Mouse (Mus musculus) heart, adult 2 months (tissue): ENCODE results near the gene Clec12a. TPM values are rescaled to one million over a fixed set of nuclear protein-coding genes. Genes with fewer than 3 reads are reported as not detected.
A peak's percentile ranks its signal among the peaks of the same experiment; 100 is the strongest.

Experiments
- DNase-seq, 2 experiments: peaks; one replicate each; pipeline ENCODE4 v3.0.0; 2021
- H3K27ac ChIP-seq: fragments of 200-600 bp; 2 replicates; pipeline ENCODE4 v1.8.1; 2022
- H3K27me3 ChIP-seq: fragments of 200-500 bp; 2 replicates; pipeline ENCODE4 v1.6.1; 2012; ENCODE audit warnings: mild to moderate bottlenecking, low read length, inconsistent platforms, mixed read lengths; ENCODE audit not compliant: control insufficient read depth, insufficient read depth
- H3K36me3 ChIP-seq: fragments of 200-500 bp; 2 replicates; pipeline ENCODE4 v1.6.1; 2012; ENCODE audit warnings: low read length, inconsistent platforms; ENCODE audit not compliant: control insufficient read depth, insufficient read depth
- H3K4me1 ChIP-seq: fragments of 200-500 bp; 2 replicates; pipeline ENCODE4 v1.6.1; 2011; ENCODE audit warnings: low read length; ENCODE audit not compliant: control insufficient read depth, insufficient read depth
- H3K4me3 ChIP-seq: fragments of 200-600 bp; 2 replicates; pipeline ENCODE4 v1.8.1; 2022
- H3K79me2 ChIP-seq: fragments of 200-500 bp; replicated peaks from 2 replicates; pipeline ENCODE4 v1.6.1; 2012; ENCODE audit warnings: mild to moderate bottlenecking, inconsistent platforms, low read length, moderate library complexity, mixed read lengths; ENCODE audit not compliant: control insufficient read depth, insufficient read depth
- H3K9ac ChIP-seq: fragments of 200-500 bp; 2 replicates; pipeline ENCODE4 v1.6.1; 2012; ENCODE audit warnings: low read depth, mild to moderate bottlenecking, control low read depth, inconsistent platforms, low read length, mixed read lengths
- CTCF ChIP-seq: fragments of 200-600 bp; IDR thresholded peaks from 2 replicates; pipeline ENCODE4 v1.8.1; 2022; ENCODE audit warnings: antibody characterized with exemption, mild to moderate bottlenecking, moderate library complexity
- EP300 ChIP-seq: fragments of 200-500 bp; IDR thresholded peaks from 2 replicates; pipeline ENCODE4 v1.6.1; 2011; ENCODE audit warnings: low read depth, low read length, control low read depth; ENCODE audit not compliant: insufficient read depth
- POLR2A ChIP-seq: fragments of 200-500 bp; IDR thresholded peaks from 2 replicates; pipeline ENCODE4 v1.6.1; 2011; ENCODE audit warnings: mild to moderate bottlenecking, low read depth, low read length, control low read depth; ENCODE audit not compliant: insufficient read depth
- WGBS: fragments of 180-500 bp; shearing (Covaris S2); methylation state at CpG from one replicate; pipeline ENCODE4 v1.1.7; 2018; 5-methylcytosine and 5-hydroxymethylcytosine counted together
- intact Hi-C: fragments of 180-260 bp; cut with DNase I; formaldehyde crosslinking; loops from one replicate; pipeline ENCODE4 v1.15.1; 2025
- polyA plus RNA-seq: library from polyadenylated mRNA; depleted of rRNA; stranded (reverse); fragments of >200 nt; gene quantifications from 2 replicates; pipeline ENCODE4 v1.2.3, GENCODE M21; 2012
- total RNA-seq, 2 experiments: library from RNA; stranded (reverse); gene quantifications; 2 replicates each; pipeline ENCODE4 v1.2.3; 2021

Gene Clec12a
- total and polyA plus RNA-seq, 3 experiments: 0.63 to 0.80 (median 0.73) TPM

GRCm38 (mm10) chr6:129344408-129344807, 1.9 kb downstream of the Clec12a start:
- DNase-seq: no peak
- WGBS: 67% methylated on average over 3 of the region's 3 CpGs
- Histone ChIP-seq H3K27ac (no peak overlapping the region), H3K27me3 (no peaks in the 10 kb centered on the region), H3K4me3 (no peak overlapping the region), H3K79me2 (no peaks in the 10 kb centered on the region), H3K4me1 (no peaks in the 10 kb centered on the region), H3K9ac (no peak overlapping the region), H3K36me3 (no peaks in the 10 kb centered on the region)
- intact Hi-C loops: no loop called here
- TF ChIP-seq POLR2A (no peak), CTCF (no peak), EP300 (no peak)

- 56% methylated on average over 4 of the region's 4 CpGs for WGBS
Measured at GRCm38 (mm10) chr6:129349524-129350352, 7.2 kb downstream of the Clec12a start.

GRCm38 (mm10) chr6:129351091-129351490, 8.6 kb downstream of the Clec12a start:
- no peak for DNase-seq
- Histone ChIP-seq H3K27me3 (no peaks in the 10 kb centered on the region), H3K9ac (no peak overlapping the region), H3K4me3 (no peak overlapping the region), H3K36me3 (no peaks in the 10 kb centered on the region), H3K4me1 (no peaks in the 10 kb centered on the region; the same call in 1 of the 2 replicates), H3K79me2 (no peaks in the 10 kb centered on the region), H3K27ac (no peak overlapping the region)
- intact Hi-C loops: no loop called here
- WGBS: 89% methylated on average over 3 of the region's 3 CpGs
- no peak for TF ChIP-seq POLR2A
- no peak for TF ChIP-seq CTCF
- TF ChIP-seq EP300: no peak

More at GRCm38 (mm10) chr6:129349524-129350352, 7.2 kb downstream of the Clec12a start:
- Histone ChIP-seq H3K9ac (no peak overlapping the region), H3K36me3 (no peaks in the 10 kb centered on the region), H3K27me3 (no peaks in the 10 kb centered on the region), H3K4me3 (no peak overlapping the region), H3K79me2 (no peaks in the 10 kb centered on the region), H3K4me1 (no peaks in the 10 kb centered on the region; the same call in 1 of the 2 replicates), H3K27ac (no peak overlapping the region)
- TF ChIP-seq EP300: no peak
- no peak for TF ChIP-seq POLR2A
- TF ChIP-seq CTCF: no peak
- peak; percentile 21 to 26 for DNase-seq
- intact Hi-C loops: no loop called here

GRCm38 (mm10) chr6:129355774-129356173, 13.3 kb downstream of the Clec12a start:
- DNase-seq: no peak
- Histone ChIP-seq H3K36me3 (no peaks in the 10 kb centered on the region), H3K4me1 (no peaks in the 10 kb centered on the region), H3K4me3 (no peak overlapping the region), H3K27ac (no peak overlapping the region), H3K27me3 (no peaks in the 10 kb centered on the region), H3K79me2 (no peaks in the 10 kb centered on the region), H3K9ac (no peak overlapping the region)
- intact Hi-C loops: no loop called here
- TF ChIP-seq CTCF (no peak), EP300 (no peak), POLR2A (no peak)
- 97% methylated on average over 2 of the region's 2 CpGs for WGBS

GRCm38 (mm10) chr6:129356430-129356829, 13.9 kb downstream of the Clec12a start:
- H3K27ac ChIP-seq: no peak overlapping the region
- intact Hi-C loops: no loop called here
- DNase-seq: no peak
- no peak for TF ChIP-seq POLR2A
- no peak for TF ChIP-seq CTCF
- TF ChIP-seq EP300: no peak
- no peaks in the 10 kb centered on the region for H3K4me1 ChIP-seq
- no peaks in the 10 kb centered on the region for H3K27me3 ChIP-seq
- H3K79me2 ChIP-seq: no peaks in the 10 kb centered on the region
- no peak overlapping the region for H3K9ac ChIP-seq
- no peak overlapping the region for H3K4me3 ChIP-seq
- no peaks in the 10 kb centered on the region for H3K36me3 ChIP-seq

GRCm38 (mm10) chr6:129359515-129359914, 17.0 kb downstream of the Clec12a start:
- no peak for DNase-seq
- H3K27me3 ChIP-seq: no peaks in the 10 kb centered on the region
- H3K79me2 ChIP-seq: no peaks in the 10 kb centered on the region
- no peaks in the 10 kb centered on the region for H3K36me3 ChIP-seq
- H3K27ac ChIP-seq: no peak overlapping the region
- intact Hi-C loops: no loop called here
- TF ChIP-seq POLR2A: no peak
- no peak for TF ChIP-seq CTCF
- TF ChIP-seq EP300: no peak
- H3K4me3 ChIP-seq: no peak overlapping the region
- H3K4me1 ChIP-seq: no peaks in the 10 kb centered on the region
- H3K9ac ChIP-seq: no peak overlapping the region
- WGBS: 83% methylated on average over 2 of the region's 2 CpGs
